Mouse (Mus musculus): ENCODE measurements around the gene Eif2b3.

DNA sequence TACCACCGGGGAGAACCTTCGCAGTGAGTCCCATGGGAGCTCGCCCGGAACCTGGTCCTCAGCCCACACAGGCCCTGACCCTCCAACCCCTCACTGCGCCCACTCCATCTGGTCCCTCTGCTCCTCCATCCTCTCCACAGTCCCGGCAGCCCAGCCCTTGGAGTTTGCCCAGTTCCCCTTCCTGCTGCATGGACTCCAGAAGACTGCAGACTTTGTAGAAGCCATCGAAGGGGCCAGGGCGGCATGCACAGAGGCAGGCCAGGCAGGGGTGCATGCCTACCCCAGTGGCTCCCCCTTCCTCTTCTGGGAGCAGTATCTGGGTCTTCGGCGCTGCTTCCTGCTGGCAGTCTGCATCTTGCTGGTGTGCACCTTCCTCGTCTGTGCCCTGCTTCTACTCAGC, 91.8 kb downstream of the Eif2b3 start:
- TF ChIP-seq GATA2 (IDR thresholded peaks at IDR 0.05; ENCODE audit: borderline replicate concordance, low read depth, low read length) (no peak), CTCF (IDR thresholded peaks at IDR 0.05; ENCODE audit: low read depth, low read length) (no peak)

All from G1E (cell line).